Mouse (Mus musculus) midbrain, embryonic 15.5 days (tissue): ENCODE results near the gene Harbi1. TPM values are rescaled to one million over a fixed set of nuclear protein-coding genes. Genes with fewer than 3 reads are reported as not detected.
A peak's percentile ranks its signal among the peaks of the same experiment; 100 is the strongest.

Experiments
- ATAC-seq: fragments of 200-750 bp; cut with Nextera tagmentation; replicated peaks from 2 replicates; pipeline ENCODE4 v1.8.0; 2017; ENCODE audit warnings: moderate TSS enrichment
- H3K27ac ChIP-seq: fragments of 300-500 bp; sonication (generic); 2 replicates; pipeline ENCODE4 v1.5.1; 2015; ENCODE audit warnings: mild to moderate bottlenecking, inconsistent platforms
- H3K27me3 ChIP-seq: fragments of 300-500 bp; sonication (generic); replicated peaks from 2 replicates; pipeline ENCODE4 v1.6.1; 2015; ENCODE audit warnings: inconsistent platforms
- H3K36me3 ChIP-seq: fragments of 300-500 bp; sonication (generic); replicated peaks from 2 replicates; pipeline ENCODE4 v1.6.1; 2015; ENCODE audit warnings: inconsistent platforms
- H3K4me1 ChIP-seq: fragments of 300-500 bp; sonication (generic); 2 replicates; pipeline ENCODE4 v1.6.1; 2015; ENCODE audit warnings: inconsistent platforms
- H3K4me2 ChIP-seq: fragments of 300-500 bp; sonication (generic); 2 replicates; pipeline ENCODE4 v1.6.1; 2015; ENCODE audit warnings: inconsistent platforms, mild to moderate bottlenecking, moderate library complexity
- H3K4me3 ChIP-seq: fragments of 300-500 bp; sonication (generic); 2 replicates; pipeline ENCODE4 v1.5.1; 2015; ENCODE audit warnings: mild to moderate bottlenecking, inconsistent platforms
- H3K9ac ChIP-seq: fragments of 300-500 bp; sonication (generic); 2 replicates; pipeline ENCODE4 v1.6.1; 2015; ENCODE audit warnings: mild to moderate bottlenecking, inconsistent platforms
- H3K9me3 ChIP-seq: fragments of 300-500 bp; sonication (generic); 2 replicates; pipeline ENCODE4 v1.6.1; 2016; ENCODE audit warnings: inconsistent platforms
- WGBS: fragments of 180-500 bp; shearing (Covaris S2); methylation state at CpG from one replicate; pipeline ENCODE4 v1.1.7; 2015; ENCODE audit warnings: mixed read lengths; 5-methylcytosine and 5-hydroxymethylcytosine counted together
- polyA plus RNA-seq: library from polyadenylated mRNA; unstranded; fragments of >200 nt; fragmentation: Nextera tagmentation; extraction: Ambion mirVana; gene quantifications from 2 replicates; pipeline ENCODE4 v1.2.1, GENCODE M21; 2015

The Harbi1 gene
- polyA plus RNA-seq, 1 experiment from 2014 or later = 20.9 TPM

DNA sequence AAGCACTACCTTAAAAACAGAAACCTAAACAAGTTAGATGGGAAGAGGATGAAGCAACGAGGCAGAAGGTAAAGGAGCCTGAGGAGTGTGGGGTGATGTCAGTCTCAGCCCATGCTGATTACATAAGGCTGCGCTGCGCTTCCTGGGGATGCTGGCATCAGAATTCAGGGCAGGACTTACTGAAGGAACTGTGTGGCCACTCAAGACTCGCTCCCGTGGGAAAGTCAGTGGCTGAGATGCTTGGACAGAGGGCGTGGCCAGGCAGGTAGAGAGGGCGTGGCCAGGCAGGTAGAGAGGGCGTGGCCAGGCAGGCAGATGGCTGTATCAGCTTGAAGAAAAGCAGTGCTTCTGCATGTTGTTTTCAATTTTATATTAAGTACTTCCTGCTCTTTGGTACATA is 26.7 kb upstream of the Harbi1 start:
- peaks cover 31% of the 10 kb centered on the region; the same call in 1 of the 2 replicates for H3K36me3 ChIP-seq
- H3K4me1 ChIP-seq = no peaks in the 10 kb centered on the region
- H3K27me3 ChIP-seq = no peaks in the 10 kb centered on the region
- H3K4me3 ChIP-seq = no peak overlapping the region
- no peak overlapping the region for H3K27ac ChIP-seq
- no peak overlapping the region for H3K4me2 ChIP-seq
- no peak overlapping the region for H3K9ac ChIP-seq
- 77% methylated on average over 8 of the region's 8 CpGs for WGBS
- no peak for ATAC-seq
- no peaks in the 10 kb centered on the region for H3K9me3 ChIP-seq

GRCm38 (mm10) chr2:91689452-91689851 is 21.2 kb upstream of the Harbi1 start:
- peaks cover 31% of the 10 kb centered on the region; the same call in 1 of the 2 replicates for H3K36me3 ChIP-seq
- no peaks in the 10 kb centered on the region for H3K9me3 ChIP-seq
- no peaks in the 10 kb centered on the region for H3K4me1 ChIP-seq
- H3K27me3 ChIP-seq = no peaks in the 10 kb centered on the region
- no peak for ATAC-seq
- no peak overlapping the region for H3K27ac ChIP-seq
- H3K4me2 ChIP-seq = no peak overlapping the region
- H3K9ac ChIP-seq = no peak overlapping the region
- 82% methylated on average over 7 of the region's 7 CpGs for WGBS
- H3K4me3 ChIP-seq = no peak overlapping the region

GRCm38 (mm10) chr2:91695436-91696224 is 15.0 kb upstream of the Harbi1 start:
- Histone ChIP-seq H3K27ac (no peak overlapping the region), H3K9me3 (no peaks in the 10 kb centered on the region), H3K4me2 (no peak overlapping the region), H3K36me3 (peaks cover 2% of the 10 kb centered on the region; the same call in 1 of the 2 replicates), H3K4me3 (no peak overlapping the region), H3K27me3 (no peaks in the 10 kb centered on the region), H3K9ac (no peak overlapping the region), H3K4me1 (no peaks in the 10 kb centered on the region)
- 92% methylated on average over 10 of the region's 10 CpGs for WGBS
- ATAC-seq = no peak

DNA sequence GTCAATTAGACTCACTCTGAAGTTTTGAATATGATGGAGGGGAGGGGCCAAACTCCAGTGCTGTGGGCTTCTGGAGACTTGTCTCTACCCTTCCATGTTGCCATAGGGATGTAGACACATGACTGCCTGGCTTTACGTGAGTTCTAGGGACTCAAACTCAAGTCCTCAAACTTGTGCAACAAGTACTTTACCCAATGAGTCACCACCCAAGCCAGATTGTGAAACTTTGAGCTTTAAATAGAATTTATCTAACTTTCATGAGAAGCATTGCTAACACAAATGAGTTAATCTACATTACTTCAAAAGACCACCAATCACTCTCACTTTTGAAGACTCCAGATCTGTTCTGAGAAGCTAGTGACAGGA is 14.4 kb upstream of the Harbi1 start:
- Histone ChIP-seq H3K4me1 (no peaks in the 10 kb centered on the region), H3K4me3 (no peak overlapping the region), H3K4me2 (no peak overlapping the region), H3K9ac (no peak overlapping the region), H3K9me3 (no peaks in the 10 kb centered on the region), H3K27me3 (no peaks in the 10 kb centered on the region), H3K27ac (no peak overlapping the region), H3K36me3 (0 out of 2 replicates have a peak, but pooled peaks cover 2% of the 10 kb centered on the region)
- no peak for ATAC-seq
- WGBS = 91% methylated on average over 1 of the region's 1 CpGs

- Histone ChIP-seq H3K9ac (no peak overlapping the region), H3K27ac (no peak overlapping the region), H3K4me1 (no peaks in the 10 kb centered on the region), H3K4me2 (no peak overlapping the region), H3K4me3 (no peak overlapping the region), H3K27me3 (no peaks in the 10 kb centered on the region), H3K36me3 (no peaks in the 10 kb centered on the region), H3K9me3 (no peaks in the 10 kb centered on the region)
- ATAC-seq = no peak
- WGBS = 91% methylated on average over 1 of the region's 1 CpGs
Observed at GRCm38 (mm10) chr2:91699225-91699624, 11.4 kb upstream of the Harbi1 start.

DNA sequence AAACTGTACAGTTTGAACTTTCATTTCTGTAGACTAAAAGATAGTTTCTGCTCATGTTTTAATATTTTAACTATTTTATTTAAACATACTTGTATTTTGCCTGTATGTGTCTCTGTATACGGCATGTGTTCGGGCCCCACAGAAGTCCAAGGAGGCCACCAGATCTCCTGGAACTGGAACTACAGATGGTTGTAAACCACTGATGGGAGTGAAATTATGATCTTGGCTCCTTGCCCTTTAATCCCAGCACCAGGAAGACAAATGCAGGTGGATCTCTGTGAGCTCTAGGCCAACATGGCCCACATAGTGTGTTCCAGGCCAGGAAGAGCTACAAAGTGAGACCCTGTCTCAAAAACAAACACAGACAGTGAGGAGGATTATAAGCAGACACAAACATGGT is 9.3 kb upstream of the Harbi1 start:
- Histone ChIP-seq H3K4me2 (no peak overlapping the region), H3K36me3 (no peaks in the 10 kb centered on the region), H3K4me1 (no peaks in the 10 kb centered on the region), H3K27ac (no peak overlapping the region), H3K4me3 (no peak overlapping the region), H3K27me3 (no peaks in the 10 kb centered on the region), H3K9ac (no peak overlapping the region), H3K9me3 (no peaks in the 10 kb centered on the region)
- 95% methylated on average over 2 of the region's 2 CpGs for WGBS
- ATAC-seq = no peak

- no peak for ATAC-seq
- 87% methylated on average over 6 of the region's 6 CpGs for WGBS
- no peaks in the 10 kb centered on the region for H3K36me3 ChIP-seq
- no peak overlapping the region for H3K27ac ChIP-seq
- peaks cover 15% of the 10 kb centered on the region for H3K4me1 ChIP-seq
- no peak overlapping the region for H3K4me3 ChIP-seq
- no peaks in the 10 kb centered on the region for H3K9me3 ChIP-seq
- no peaks in the 10 kb centered on the region for H3K27me3 ChIP-seq
- no peak overlapping the region for H3K9ac ChIP-seq
- no peak overlapping the region for H3K4me2 ChIP-seq
Observed at GRCm38 (mm10) chr2:91705736-91706135, 4.9 kb upstream of the Harbi1 start.

DNA sequence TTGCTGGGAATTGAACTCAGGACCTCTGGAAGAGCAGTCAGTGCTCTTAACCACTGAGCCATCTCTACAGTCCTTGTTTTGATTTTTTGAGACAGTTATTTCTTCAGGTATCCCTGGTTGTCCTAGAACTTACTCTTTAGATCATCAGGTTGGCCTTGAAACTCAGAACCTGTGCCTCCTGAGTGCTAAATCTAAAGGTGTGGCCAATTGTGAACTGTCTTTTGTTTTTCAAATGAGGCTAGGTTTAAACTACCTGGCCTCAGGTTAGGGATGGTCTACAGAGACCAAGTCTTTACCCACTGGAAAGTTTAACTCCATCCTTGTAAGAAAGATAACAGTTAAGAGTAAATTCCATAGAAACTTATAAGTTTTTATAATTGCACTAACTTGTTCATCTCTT is 4.2 kb upstream of the Harbi1 start:
- Histone ChIP-seq H3K4me2 (no peak overlapping the region), H3K4me1 (peaks cover 18% of the 10 kb centered on the region), H3K4me3 (no peak overlapping the region), H3K36me3 (no peaks in the 10 kb centered on the region), H3K9me3 (no peaks in the 10 kb centered on the region), H3K9ac (no peak overlapping the region), H3K27me3 (no peaks in the 10 kb centered on the region), H3K27ac (no peak overlapping the region)
- no peak for ATAC-seq

GRCm38 (mm10) chr2:91708361-91708760 is 2.3 kb upstream of the Harbi1 start:
- 97% methylated on average over 6 of the region's 6 CpGs for WGBS
- Histone ChIP-seq H3K4me2 (no peak overlapping the region), H3K4me1 (peaks cover 29% of the 10 kb centered on the region), H3K9ac (no peak overlapping the region), H3K27me3 (no peaks in the 10 kb centered on the region), H3K27ac (no peak overlapping the region), H3K9me3 (no peaks in the 10 kb centered on the region), H3K4me3 (no peak overlapping the region), H3K36me3 (no peaks in the 10 kb centered on the region)
- ATAC-seq = no peak

GRCm38 (mm10) chr2:91711256-91711925 is 739 bp downstream of the Harbi1 start:
- Histone ChIP-seq H3K4me3 (peak overlapping the region; percentile 82), H3K36me3 (no peaks in the 10 kb centered on the region), H3K9ac (peak overlapping the region; percentile 57), H3K4me1 (peaks cover 35% of the 10 kb centered on the region), H3K9me3 (no peaks in the 10 kb centered on the region), H3K27me3 (no peaks in the 10 kb centered on the region), H3K4me2 (peak overlapping the region; percentile 85), H3K27ac (peak overlapping the region; percentile 84)
- WGBS = 4% methylated on average over 8 of the region's 8 CpGs
- 0 out of 2 replicates have a peak, but pooled peaks have one; percentile 5 for ATAC-seq

- Histone ChIP-seq H3K4me3 (no peak overlapping the region), H3K27ac (no peak overlapping the region), H3K27me3 (no peaks in the 10 kb centered on the region), H3K36me3 (no peaks in the 10 kb centered on the region), H3K9ac (no peak overlapping the region), H3K4me2 (no peak overlapping the region), H3K9me3 (no peaks in the 10 kb centered on the region), H3K4me1 (peaks cover 22% of the 10 kb centered on the region)
- 59% methylated on average over 1 of the region's 1 CpGs for WGBS
- ATAC-seq = no peak
Observed at GRCm38 (mm10) chr2:91714921-91715320, 4.3 kb downstream of the Harbi1 start.

DNA sequence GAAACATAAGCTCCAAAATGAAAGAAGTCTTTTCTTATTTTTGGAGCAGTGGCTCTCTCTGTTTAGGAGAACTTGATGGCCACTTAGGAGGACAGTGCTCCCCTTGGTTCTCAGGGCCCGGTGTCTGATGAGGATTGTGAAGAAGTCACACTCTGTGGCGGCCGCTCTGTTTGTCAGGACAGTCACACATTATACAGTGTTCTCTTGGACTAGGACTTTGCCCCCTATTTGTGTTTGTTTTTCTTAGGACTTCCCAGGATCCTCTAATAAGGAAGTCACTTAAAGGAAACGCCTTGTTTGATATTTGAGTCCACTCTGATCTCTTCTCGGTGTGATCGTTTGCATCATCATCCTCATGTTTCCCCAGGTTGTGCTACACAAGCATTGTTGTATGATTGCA is 7.6 kb downstream of the Harbi1 start:
- Histone ChIP-seq H3K36me3 (no peaks in the 10 kb centered on the region; the same call in 1 of the 2 replicates), H3K27me3 (no peaks in the 10 kb centered on the region), H3K4me3 (no peak overlapping the region), H3K9me3 (no peaks in the 10 kb centered on the region), H3K4me1 (peaks cover 6% of the 10 kb centered on the region), H3K27ac (no peak overlapping the region), H3K9ac (no peak overlapping the region), H3K4me2 (no peak overlapping the region)
- ATAC-seq = no peak
- 90% methylated on average over 6 of the region's 6 CpGs for WGBS

GRCm38 (mm10) chr2:91723382-91723781 is 12.7 kb downstream of the Harbi1 start:
- Histone ChIP-seq H3K4me2 (no peak overlapping the region), H3K9me3 (no peaks in the 10 kb centered on the region), H3K27me3 (no peaks in the 10 kb centered on the region), H3K4me3 (no peak overlapping the region), H3K27ac (no peak overlapping the region), H3K9ac (no peak overlapping the region), H3K4me1 (no peaks in the 10 kb centered on the region), H3K36me3 (no peaks in the 10 kb centered on the region; the same call in 1 of the 2 replicates)
- ATAC-seq = no peak
- 80% methylated on average over 4 of the region's 4 CpGs for whole genome bisulfite sequencing
